Mouse (Mus musculus) CD8-positive naive resting alpha-beta T cell, adult 2 months (primary cell): ENCODE measurements at regions not wholly inside any gene's neighbourhood (a gene's known extent, or its start where the extent isn't known, plus 50 kb on each side); places are given as distances from the start of the nearest gene placed in this dataset.

Experiments
- DNase-seq, 2 experiments: peaks; one replicate each; pipeline ENCODE4 v3.0.0; 2022; ENCODE audit warnings: low read depth in 2 of 2, low spot score in 2 of 2

DNA sequence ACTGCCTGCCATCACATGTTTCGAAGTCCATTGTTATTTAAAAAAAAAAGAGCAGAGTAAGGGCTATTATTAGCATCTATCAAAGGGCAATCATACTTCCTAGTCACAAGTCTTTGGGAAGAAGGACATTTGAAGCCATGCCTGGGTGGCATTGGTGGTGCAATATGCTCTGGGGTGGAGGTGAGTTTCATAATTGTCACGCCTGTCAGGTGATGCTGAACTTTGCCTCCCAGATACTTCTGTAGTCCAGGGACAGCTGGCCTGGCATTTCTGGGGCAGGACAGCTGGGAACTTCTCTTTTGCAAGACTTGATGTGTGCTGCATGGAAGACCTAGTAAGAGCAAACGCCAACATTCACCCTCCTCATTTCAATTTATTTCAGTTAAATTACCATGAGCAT lies 161.0 kb upstream of the Jun start:
- DNase-seq = no peak

GRCm38 (mm10) chr4:95214026-95214425 lies 162.0 kb upstream of the Jun start:
- DNase-seq = no peak

DNA sequence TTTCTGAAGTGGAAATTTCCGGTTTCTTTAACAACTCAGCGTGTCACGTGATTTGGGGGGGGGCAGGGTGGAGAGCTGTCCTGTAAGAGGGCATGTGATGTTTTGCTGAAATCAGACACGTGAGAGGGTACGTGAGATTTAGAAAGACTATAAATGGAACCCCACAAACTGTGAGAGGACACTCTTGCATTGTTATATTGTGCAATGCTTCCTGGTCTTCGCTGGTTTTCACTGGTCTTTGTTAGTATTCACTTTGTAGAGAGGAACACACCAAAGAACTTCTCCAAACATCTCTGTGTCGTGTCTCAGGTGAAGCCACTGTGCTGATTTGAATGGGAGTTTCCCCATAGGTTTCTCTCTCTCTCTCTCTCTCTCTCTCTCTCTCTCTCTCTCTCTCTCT lies 163.2 kb upstream of the Jun start:
- peak; percentile 31 to 48 for DNase-seq

GRCm38 (mm10) chr4:95230461-95230860 lies 178.4 kb upstream of the Jun start:
- no peak for DNase-seq

GRCm38 (mm10) chr4:95233034-95233433 lies 181.0 kb upstream of the Jun start:
- no peak for DNase-seq

- no peak for DNase-seq
Observed at GRCm38 (mm10) chr4:95234030-95234555, 182.1 kb upstream of the Jun start.

DNA sequence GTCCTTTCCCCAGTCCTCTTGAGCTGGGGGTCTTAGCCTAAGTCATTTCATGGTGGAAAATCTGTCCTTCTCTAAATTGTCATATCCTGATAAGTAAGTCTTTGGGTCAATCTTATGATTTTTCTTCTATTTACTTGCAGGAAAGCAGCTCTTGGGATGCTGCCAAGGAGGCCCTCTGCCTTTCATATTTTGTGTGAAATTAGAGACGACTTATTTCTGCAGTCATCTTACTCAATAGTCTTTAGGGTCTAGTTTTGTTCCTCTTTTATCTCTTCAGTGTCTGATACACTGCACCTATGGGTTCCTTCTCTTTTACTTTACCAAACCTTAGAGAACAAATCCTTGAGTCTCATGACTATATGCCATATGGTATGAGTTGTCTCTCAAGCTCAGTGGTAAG lies 196.0 kb upstream of the Jun start:
- no peak for DNase-seq

GRCm38 (mm10) chr4:95249031-95249430 lies 197.0 kb upstream of the Jun start:
- no peak for DNase-seq

GRCm38 (mm10) chr4:95250083-95250482 lies 198.1 kb upstream of the Jun start:
- DNase-seq = no peak

GRCm38 (mm10) chr4:95269766-95270165 lies 217.7 kb upstream of the Jun start:
- DNase-seq = no peak

DNA sequence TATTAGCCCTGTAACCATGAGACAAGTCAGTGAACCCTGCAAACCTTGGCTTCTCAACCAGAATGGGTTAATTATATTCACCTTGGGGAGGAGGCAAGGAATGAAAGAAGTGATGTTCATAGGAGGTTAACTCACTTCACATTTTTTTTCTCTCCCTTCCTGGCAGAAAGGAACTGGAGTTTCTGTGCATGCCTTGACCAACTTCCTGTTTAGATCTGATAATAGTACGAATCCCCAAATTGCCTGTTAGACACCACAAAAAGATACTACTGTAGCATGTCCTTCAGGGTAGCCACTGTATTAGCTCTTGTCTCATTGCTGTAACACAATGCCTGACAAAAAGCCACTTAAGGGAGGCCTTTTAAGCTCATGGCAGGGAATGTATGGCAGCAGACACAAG lies 218.4 kb upstream of the Jun start:
- DNase-seq = no peak

DNA sequence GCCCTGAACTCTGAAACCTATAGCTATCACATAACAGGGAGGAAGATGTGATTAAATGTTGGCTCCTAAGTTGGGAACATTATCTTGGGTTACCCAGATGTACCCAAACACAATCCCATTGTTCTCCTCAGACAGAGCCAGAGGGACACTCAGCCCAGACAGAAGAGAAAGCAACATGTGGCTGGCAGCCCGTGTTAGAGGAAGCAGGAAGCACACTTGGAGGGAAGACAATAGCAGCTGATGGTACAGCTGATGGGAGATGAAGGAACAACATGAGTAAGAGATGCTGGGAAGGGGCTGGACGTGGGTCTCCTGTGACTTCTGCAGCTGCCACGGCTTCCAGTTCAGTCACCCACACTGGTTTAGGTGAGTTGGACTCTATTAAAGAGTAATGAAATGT lies 224.2 kb upstream of the Jun start:
- DNase-seq = no peak

- DNase-seq = no peak
Observed at GRCm38 (mm10) chr4:95277989-95278713, 226.1 kb upstream of the Jun start.

DNA sequence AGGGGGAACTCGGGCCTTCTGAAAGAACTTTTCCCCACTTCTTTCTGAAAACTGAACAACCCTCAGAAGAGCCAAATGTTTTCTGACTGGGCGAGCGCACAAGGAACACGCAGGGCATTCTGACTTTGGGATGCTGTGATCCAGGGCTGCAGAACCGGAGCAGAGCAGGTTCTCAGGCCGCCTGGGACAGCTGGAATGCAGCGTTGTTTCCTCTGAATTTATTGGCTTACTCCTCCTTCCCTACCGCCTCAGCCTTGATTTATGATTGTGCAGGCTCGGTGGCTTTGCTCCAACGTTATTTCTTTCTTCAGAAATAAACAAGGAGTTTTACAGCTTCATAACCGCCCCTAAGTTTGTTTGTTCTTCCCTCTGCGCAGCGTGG lies 226.7 kb upstream of the Jun start:
- no peak for DNase-seq

- DNase-seq = no peak
Observed at GRCm38 (mm10) chr4:95279200-95279599, 227.2 kb upstream of the Jun start.

DNA sequence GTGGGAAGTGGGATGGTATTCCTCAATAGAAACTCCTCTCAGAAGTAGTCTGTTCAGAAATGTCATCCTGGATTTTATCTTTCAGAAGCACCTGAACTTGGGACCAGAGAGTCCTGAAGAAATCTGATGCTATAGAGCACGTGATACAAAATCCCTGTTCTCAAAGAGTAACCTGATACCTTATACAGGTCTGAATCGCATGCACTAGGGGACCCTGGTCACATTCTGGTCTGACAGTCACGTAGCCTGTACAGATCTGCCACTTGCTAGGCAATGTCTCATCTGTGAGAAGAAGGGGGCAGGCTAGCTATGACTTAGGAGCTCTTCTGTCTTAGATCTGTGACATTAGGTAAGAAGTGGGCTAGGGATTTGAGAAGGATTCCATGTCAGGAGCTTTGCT lies 230.1 kb upstream of the Jun start:
- no peak for DNase-seq

DNA sequence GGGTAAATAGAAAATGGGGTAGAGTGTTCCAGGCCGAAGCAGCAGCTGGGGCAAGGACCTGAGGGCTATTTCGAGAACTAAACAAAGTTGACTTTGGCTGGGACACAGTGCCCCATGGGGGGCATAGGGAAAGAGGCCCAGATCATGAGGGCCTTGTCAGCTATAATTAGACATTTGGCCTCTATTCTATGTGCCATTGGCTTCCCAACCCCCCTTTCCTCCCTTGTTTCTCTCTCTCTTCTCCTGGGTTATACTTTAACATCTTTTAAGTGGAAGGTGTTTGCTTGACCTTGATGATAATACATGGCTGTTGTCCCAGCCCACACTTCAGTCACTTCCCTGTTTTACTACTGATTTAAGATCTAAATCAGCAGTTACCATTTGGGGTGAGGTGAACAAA lies 231.8 kb upstream of the Jun start:
- DNase-seq = no peak

DNA sequence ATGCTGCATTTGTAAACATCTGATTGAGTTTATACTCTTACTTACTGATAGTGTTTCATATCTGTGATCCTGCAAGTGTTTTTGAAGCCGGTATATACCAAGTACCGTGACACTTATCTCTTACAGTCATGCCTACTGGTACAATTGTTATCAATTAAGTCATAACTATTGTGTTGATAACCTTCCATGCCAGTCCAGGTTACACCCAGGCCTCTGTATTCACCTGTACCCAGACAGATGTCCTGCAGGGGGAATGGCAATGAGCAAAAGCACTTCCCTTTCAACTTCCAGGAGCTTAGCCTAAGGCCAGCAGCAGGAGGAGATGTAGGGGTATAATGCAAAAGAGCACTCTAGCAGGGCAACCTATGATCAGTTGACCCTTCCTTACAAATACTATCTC lies 232.2 kb upstream of the Jun start:
- DNase-seq = no peak

GRCm38 (mm10) chr4:95284696-95285095 lies 232.7 kb upstream of the Jun start:
- DNase-seq = no peak

DNA sequence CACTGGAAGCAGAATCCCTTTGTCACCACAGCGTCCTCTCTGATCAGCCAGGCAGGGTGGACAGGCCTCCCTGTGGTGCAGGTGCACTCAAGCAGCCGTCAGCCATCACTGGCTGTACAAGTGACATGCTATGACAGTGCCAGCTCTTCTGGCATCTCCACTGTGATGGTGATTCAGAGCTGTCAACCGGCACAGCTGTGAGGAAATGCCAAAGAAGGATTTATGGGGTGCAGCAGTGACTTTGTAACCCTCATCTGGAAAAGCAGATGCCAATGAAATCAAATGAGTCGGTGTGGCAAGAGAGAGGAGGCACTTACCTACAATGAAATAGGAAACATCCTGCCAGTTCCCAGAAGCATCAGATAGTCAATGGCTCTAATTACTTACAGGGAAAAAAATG lies 238.3 kb upstream of the Jun start:
- DNase-seq = no peak

- no peak for DNase-seq
Observed at GRCm38 (mm10) chr4:95294110-95294509, 242.1 kb upstream of the Jun start.

GRCm38 (mm10) chr4:95301907-95302306 lies 249.9 kb upstream of the Jun start:
- DNase-seq = no peak

DNA sequence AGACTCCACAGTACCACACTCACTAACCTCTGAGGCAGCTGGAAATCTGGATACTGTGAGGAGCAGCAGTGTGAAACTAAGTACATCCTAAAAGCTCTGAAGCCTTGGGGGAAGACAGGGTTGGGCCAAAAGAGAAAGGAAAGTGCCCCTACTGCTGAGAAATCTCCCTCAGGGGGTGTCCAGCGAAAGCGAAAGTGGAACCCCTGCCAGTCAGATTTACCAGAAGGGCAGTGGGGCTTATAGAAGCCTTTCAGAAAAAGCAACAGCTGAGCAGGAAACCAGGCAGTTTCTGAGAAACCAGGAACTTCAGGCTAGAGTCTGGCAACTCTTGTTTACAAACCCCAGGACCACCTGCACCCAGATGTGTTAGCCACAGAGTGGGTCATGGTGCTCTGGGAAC lies 251.3 kb upstream of the Jun start:
- DNase-seq = peak; percentile 10 to 34
